Mouse (Mus musculus): Measurements from ENCODE around the gene Gm42715. TPM values are rescaled to one million over a fixed set of nuclear protein-coding genes. Genes with fewer than 3 reads are reported as not detected.
"Not testable (repeated sequence)": the region's sequence is repeated elsewhere in the genome, so short reads cannot be mapped to it uniquely, and the experiment has no call there.

Gene Gm42715
- 1 to 10 TPM; 8.6 to 8.7 TPM for total RNA-seq (2021)

GRCm38 (mm10) chr7:127519284-127519683 lies at the start of gene Gm42715:
Gm42715 (plus strand) TSS chr7:127519584.
- no peak for DNase-seq (ENCODE audit: extremely low spot score in 1 of 2, low spot score in 2 of 2)
- intact Hi-C loops (cut with DNase I): no loop called here

- intact Hi-C loops (cut with DNase I): loop anchor here (5.0 kb wide), 1 partner anchor 108 kb away; no protein-coding TSS in a partner anchor
- peak in 1 of 2 experiments; percentile 32 for DNase-seq (ENCODE audit: extremely low spot score in 1 of 2, low spot score in 2 of 2)
These were observed 49.2 kb upstream of the Gm42715 start for GRCm38 (mm10) chr7:127470011-127470715.

DNA sequence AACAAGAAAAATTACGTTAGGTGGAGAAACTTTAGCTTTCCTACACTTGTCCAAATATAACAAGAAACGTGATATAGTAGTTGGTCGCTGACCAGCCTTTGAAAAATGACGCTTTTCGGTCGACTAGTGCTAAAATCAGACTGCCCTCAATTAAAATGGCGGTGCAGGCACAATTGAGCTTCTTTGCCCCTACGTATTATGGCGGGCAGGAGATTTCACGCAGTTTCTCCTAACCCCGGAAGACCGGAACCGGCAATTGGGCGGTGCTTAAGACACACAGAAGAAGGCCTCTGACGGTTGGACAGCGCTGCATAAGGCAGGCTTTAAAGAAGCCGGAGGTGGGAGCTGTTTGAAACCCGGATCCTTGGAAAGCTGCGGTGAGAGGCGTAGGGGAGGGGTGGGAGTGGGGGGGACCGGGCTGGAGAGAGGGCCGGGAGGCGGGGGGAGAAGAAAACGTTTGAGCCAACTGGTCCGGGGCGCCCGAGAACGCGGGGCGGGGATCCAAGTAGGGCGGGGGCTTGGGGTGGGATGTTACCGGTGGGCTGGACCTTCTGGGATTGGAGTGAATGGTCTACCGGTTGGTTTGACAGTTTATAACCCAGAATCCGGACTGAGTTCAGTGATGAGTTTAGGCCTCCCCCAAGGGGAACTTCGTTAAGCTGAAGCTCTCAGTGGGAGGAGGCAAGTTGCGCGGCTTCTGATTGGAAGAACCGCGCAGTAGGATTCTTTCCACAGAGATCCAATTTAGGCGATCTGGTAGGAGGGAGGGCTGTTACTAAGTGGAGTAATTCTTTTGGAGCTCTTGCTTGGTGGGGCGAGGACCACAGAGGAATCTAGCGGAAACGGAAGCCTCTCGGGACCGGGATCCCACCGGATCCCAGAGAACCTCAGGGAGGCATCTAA lies 48.4 kb upstream of the Gm42715 start:
- intact Hi-C loops (cut with DNase I): loop anchor here (5.0 kb wide), 1 partner anchor 109 kb away; no protein-coding TSS in a partner anchor
- DNase-seq (ENCODE audit: extremely low spot score in 1 of 2, low spot score in 2 of 2): peak; percentile 95

GRCm38 (mm10) chr7:127471646-127472010 lies 47.8 kb upstream of the Gm42715 start:
- intact Hi-C loops (cut with DNase I): loop anchor here (5.0 kb wide), 1 partner anchor 109 kb away; no protein-coding TSS in a partner anchor
- DNase-seq (ENCODE audit: extremely low spot score in 1 of 2, low spot score in 2 of 2): peak; percentile 17 to 78

- intact Hi-C loops (cut with DNase I): loop anchor here (5.0 kb wide), 1 partner anchor 110 kb away; no protein-coding TSS in a partner anchor
- DNase-seq (ENCODE audit: extremely low spot score in 1 of 2, low spot score in 2 of 2): no peak
These were observed 47.3 kb upstream of the Gm42715 start for GRCm38 (mm10) chr7:127472060-127472459.

DNA sequence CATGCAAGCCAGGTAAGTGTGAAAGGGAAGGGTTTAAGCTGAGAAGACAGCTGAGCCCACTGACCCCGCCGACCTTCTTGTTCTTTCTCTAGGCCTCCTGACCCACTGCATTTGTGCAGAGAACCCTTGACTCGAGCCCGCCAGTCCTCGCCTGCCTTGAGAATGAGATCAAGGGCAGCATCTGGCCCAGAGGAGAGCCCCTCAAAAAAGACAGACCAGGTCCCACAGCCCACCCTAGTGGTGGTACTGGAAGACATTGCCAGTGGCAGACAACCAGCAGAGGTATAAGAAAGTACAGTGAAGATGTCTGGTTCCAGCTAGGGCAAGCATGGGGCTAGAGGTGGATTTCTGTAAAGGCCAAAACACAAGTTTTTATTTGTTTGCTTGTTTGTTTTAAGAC lies 45.7 kb upstream of the Gm42715 start:
- DNase-seq (ENCODE audit: extremely low spot score in 1 of 2, low spot score in 2 of 2): peak in 1 of 2 experiments; percentile 51
- intact Hi-C loops (cut with DNase I): loop anchor here (5.0 kb wide), 1 partner anchor 111 kb away; no protein-coding TSS in a partner anchor

DNA sequence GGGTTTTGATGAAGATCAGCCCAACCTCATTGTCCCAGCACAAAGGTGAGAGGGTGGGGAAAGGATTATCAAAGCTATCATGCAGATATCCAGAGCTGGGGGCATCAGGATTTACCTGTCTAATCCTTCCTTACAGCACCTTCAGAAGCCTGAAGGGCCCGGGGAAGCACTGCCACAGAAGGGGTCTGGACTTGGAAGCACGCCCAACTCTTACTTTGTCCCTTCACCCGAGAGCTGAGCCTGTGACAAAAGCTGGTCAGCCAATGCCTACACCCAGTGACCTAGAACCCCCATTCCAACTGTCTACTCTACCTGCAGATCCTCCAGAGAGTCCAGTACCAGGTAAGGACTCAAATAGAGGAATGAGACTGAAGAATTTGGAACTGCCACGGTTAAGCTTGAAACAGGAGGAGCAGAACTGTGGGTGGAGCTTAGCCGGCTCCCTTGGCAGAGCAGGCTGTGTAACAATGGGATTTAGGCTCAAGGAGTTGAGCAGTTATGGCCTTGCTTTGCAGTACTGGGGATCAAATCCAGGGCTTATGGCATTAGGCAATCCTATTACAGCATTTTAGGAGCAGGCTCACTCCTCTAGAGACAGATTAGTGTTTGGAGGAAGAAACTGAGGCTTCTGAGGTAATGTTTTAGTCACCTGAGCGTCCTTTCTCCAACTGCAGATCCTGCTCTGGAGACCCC lies 44.9 kb upstream of the Gm42715 start:
- intact Hi-C loops (cut with DNase I): loop anchor here (5.0 kb wide), 1 partner anchor 112 kb away; no protein-coding TSS in a partner anchor
- peak in 1 of 2 experiments; percentile 40 for DNase-seq (ENCODE audit: extremely low spot score in 1 of 2, low spot score in 2 of 2)

GRCm38 (mm10) chr7:127475186-127475740 lies 44.1 kb upstream of the Gm42715 start:
- intact Hi-C loops (cut with DNase I): no loop called here

DNA sequence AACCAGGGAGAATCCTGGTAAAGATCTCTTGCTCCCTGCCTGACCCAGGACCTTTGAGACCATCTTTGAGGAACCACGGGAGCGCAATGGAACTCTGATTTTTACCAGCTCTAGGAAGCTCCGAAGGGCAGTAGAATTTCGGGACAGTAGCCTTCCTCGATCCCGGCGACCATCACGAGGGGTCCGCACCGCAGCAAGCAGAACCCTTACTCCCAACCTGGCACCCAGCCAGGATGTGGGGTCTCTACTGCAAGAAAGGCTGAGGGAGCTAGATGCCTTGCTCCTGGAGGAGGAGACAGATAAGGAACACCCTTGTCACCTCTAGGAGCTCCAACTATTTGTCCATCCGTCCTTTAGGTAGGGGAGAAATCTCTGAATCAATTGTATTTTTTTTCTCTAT lies 43.0 kb upstream of the Gm42715 start:
- intact Hi-C loops (cut with DNase I): no loop called here
- DNase-seq (ENCODE audit: extremely low spot score in 1 of 2, low spot score in 2 of 2): peak in 1 of 2 experiments; percentile 65

More at GRCm38 (mm10) chr7:127475186-127475740, 44.1 kb upstream of the Gm42715 start:
- no peak for DNase-seq (ENCODE audit: extremely low spot score in 1 of 2, low spot score in 2 of 2)

DNA sequence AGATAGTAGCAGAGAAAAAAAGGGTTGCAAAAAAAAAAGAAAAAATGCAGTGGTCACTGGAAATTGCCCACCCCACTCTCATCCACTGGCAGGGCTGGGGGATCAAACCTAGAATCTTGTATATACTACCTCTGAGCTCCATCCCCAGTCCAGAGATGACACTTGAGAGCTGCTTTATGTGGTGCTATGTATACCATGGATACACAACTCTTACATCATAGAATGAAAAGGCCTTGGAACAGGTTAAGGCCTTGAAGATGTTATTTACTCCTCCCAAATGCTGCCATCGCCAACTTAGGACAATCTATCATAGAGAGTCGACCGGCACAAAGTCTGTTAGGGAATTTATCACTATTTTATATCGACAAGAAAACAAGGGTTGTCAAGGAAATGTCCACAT lies 42.5 kb upstream of the Gm42715 start:
- DNase-seq (ENCODE audit: extremely low spot score in 1 of 2, low spot score in 2 of 2): no peak
- intact Hi-C loops (cut with DNase I): no loop called here

GRCm38 (mm10) chr7:127477687-127478634 lies 41.4 kb upstream of the Gm42715 start:
- peak; percentile 99 to 100 for DNase-seq (ENCODE audit: extremely low spot score in 1 of 2, low spot score in 2 of 2)
- intact Hi-C loops (cut with DNase I): no loop called here

- intact Hi-C loops (cut with DNase I): no loop called here
- DNase-seq (ENCODE audit: extremely low spot score in 1 of 2, low spot score in 2 of 2): peak; percentile 94 to 98
These were observed 40.6 kb upstream of the Gm42715 start, which contains the start of gene Fbrs for GRCm38 (mm10) chr7:127478635-127479317. Fbrs (plus strand) TSS chr7:127479199.

DNA sequence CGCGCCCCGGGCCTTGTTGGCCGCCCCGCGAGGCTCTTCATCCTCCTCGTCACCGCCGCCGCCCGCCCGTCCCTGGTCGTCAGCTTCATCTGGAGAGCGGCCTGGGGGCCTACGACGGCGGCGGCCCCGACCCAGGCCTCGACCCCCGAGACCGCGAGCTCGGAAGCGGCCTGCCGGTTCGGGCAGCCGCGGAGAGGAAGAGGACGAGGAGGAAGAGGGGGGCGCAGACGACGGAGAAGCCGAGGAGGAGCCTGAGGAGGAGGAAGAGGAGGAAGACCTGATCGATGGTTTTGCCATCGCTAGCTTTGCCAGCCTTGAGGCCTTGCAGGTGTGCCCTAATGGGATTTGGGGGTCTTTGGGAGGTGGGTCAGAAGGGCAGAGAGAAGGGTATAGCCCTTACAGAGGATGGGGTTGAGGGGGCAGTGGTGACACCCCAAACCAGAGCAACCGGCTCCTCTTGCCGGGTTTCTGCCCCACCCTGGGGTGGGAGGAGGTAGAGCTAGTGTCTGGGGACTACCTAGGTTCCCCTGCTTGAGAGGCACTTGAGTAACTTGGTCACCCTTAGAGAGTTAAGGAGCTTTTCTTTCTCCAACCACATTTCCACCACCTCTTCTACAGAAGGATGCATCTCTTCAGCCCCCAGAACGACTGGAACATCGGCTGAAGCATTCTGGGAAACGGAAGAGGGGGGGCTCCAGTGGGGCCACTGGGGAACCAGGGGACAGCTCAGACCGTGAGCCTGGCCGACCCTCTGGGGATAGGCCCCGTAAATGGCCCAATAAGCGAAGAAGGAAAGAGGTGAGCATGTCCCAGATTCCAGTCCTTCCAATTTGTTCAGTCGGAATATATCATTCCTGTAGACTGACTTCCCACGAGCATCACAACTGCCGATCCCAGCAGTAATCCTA lies 39.8 kb upstream of the Gm42715 start:
- DNase-seq (ENCODE audit: extremely low spot score in 1 of 2, low spot score in 2 of 2): peak in 1 of 2 experiments; percentile 42
- intact Hi-C loops (cut with DNase I): no loop called here

GRCm38 (mm10) chr7:127480321-127480720 lies 39.1 kb upstream of the Gm42715 start:
- DNase-seq (ENCODE audit: extremely low spot score in 1 of 2, low spot score in 2 of 2): no peak
- intact Hi-C loops (cut with DNase I): no loop called here

GRCm38 (mm10) chr7:127485416-127485815 lies 34.0 kb upstream of the Gm42715 start:
- intact Hi-C loops (cut with DNase I): no loop called here
- DNase-seq (ENCODE audit: extremely low spot score in 1 of 2, low spot score in 2 of 2): peak in 1 of 2 experiments; percentile 30

DNA sequence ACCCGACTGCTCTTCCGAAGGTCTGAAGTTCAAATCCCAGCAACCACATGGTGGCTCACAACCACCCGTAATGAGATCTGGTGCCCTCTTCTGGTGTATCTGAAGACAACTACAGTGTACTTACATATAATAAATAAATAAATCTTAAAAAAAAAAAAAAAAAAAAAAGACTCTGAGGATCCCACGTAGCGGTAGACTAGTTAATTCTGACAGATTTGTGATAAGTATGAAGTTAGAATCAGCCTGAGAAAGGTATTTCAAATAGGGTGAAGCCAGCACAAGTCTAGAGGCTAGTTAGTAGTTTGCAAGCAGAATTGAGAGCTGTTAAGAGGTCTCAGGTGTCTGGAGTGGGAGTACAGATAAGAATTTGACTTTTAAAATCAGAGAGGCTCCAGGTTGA lies 31.0 kb upstream of the Gm42715 start:
- intact Hi-C loops (cut with DNase I); DNase-seq (ENCODE audit: extremely low spot score in 1 of 2, low spot score in 2 of 2): not testable (repeated sequence)

Data from left cerebral cortex, postnatal 10 days (tissue).